Mouse (Mus musculus) forebrain, embryonic 14.5 days (tissue): ENCODE data around the gene Pnpla2. TPM values are rescaled to one million over a fixed set of nuclear protein-coding genes. Genes with fewer than 3 reads are reported as not detected.
A peak's percentile ranks its signal among the peaks of the same experiment; 100 is the strongest.
"Not testable (repeated sequence)": the region's sequence is repeated elsewhere in the genome, so short reads cannot be mapped to it uniquely, and the experiment has no call there.

Experiments used
- ATAC-seq: fragments of 200-750 bp; cut with Nextera tagmentation; 2 replicates; pipeline ENCODE4 v1.8.0; 2017; ENCODE audit warnings: mild to moderate bottlenecking, moderate library complexity
- DNase-seq: peaks from one replicate; pipeline ENCODE4 v3.0.0-alpha.2; 2015; ENCODE audit warnings: low spot score
- H3K27ac ChIP-seq: fragments of 300-500 bp; sonication (generic); 2 replicates; pipeline ENCODE4 v1.5.1; 2014; ENCODE audit warnings: low read depth, mild to moderate bottlenecking, control low read depth, low read length, moderate library complexity
- H3K27me3 ChIP-seq: fragments of 300-500 bp; sonication (generic); replicated peaks from 2 replicates; pipeline ENCODE4 v1.6.1; 2014; ENCODE audit warnings: low read length, control low read depth, mixed read lengths; ENCODE audit not compliant: control insufficient read depth, insufficient read depth
- H3K36me3 ChIP-seq: fragments of 300-500 bp; sonication (generic); 2 replicates; pipeline ENCODE4 v1.6.1; 2014; ENCODE audit warnings: low read length, control low read depth; ENCODE audit not compliant: control insufficient read depth, insufficient read depth
- H3K4me1 ChIP-seq: fragments of 300-500 bp; sonication (generic); 2 replicates; pipeline ENCODE4 v1.6.1; 2014; ENCODE audit warnings: antibody characterized with exemption, low read length, control low read depth; ENCODE audit not compliant: control insufficient read depth, insufficient read depth
- H3K4me2 ChIP-seq: fragments of 300-500 bp; sonication (generic); 2 replicates; pipeline ENCODE4 v1.6.1; 2014; ENCODE audit warnings: mild to moderate bottlenecking, control low read depth, low read length
- H3K4me3 ChIP-seq: fragments of 300-500 bp; sonication (generic); 2 replicates; pipeline ENCODE4 v1.5.1; 2014; ENCODE audit warnings: low read depth, low read length, control low read depth
- H3K9ac ChIP-seq: fragments of 300-500 bp; sonication (generic); 2 replicates; pipeline ENCODE4 v1.6.1; 2014; ENCODE audit warnings: mild to moderate bottlenecking, low read length, control low read depth, moderate library complexity
- H3K9me3 ChIP-seq: fragments of 300-500 bp; sonication (generic); replicated peaks from 2 replicates; pipeline ENCODE4 v1.6.1; 2016; ENCODE audit warnings: low read length, control low read depth, mixed read lengths; ENCODE audit not compliant: control insufficient read depth
- WGBS: fragments of 180-500 bp; shearing (Covaris S2); extraction: QIAGEN DNeasy Blood & Tissue Kit; methylation state at CpG from one replicate; pipeline ENCODE4 v1.1.7; 2014; 5-methylcytosine and 5-hydroxymethylcytosine counted together
- polyA plus RNA-seq: library from polyadenylated mRNA; unstranded; fragments of >200 nt; fragmentation: Nextera tagmentation; extraction: Ambion mirVana; gene quantifications from 2 replicates; pipeline ENCODE4 v1.2.1, GENCODE M21; 2014

Pnpla2 gene
- 16.3 and 20.5 TPM in 2 replicates for polyA plus RNA-seq

- under 1% methylated on average over 45 of the region's 45 CpGs for WGBS
- peak; percentile 86 for DNase-seq
- peak; percentile 84 for ATAC-seq
- peak within 1 kb of the TSS; percentile 40; the same call in 1 of the 2 replicates for H3K27ac ChIP-seq
- no peaks in the 10 kb centered on the region for H3K9me3 ChIP-seq
- peaks cover 8% of the 10 kb centered on the region; the same call in 1 of the 2 replicates for H3K4me1 ChIP-seq
- H3K4me3 ChIP-seq, result peak within 1 kb of the TSS; percentile 55
- 0 out of 2 replicates have a peak, but pooled peaks cover 2% of the 10 kb centered on the region for H3K27me3 ChIP-seq
- peak within 1 kb of the TSS; percentile 82 for H3K4me2 ChIP-seq
- H3K9ac ChIP-seq, result peak within 1 kb of the TSS; percentile 70
- peaks cover 38% of the 10 kb centered on the region for H3K36me3 ChIP-seq
Measured at GRCm38 (mm10) chr7:141454967-141455551, at the start of gene Pnpla2. Gene Pnpla2 (plus strand): TSS chr7:141455198.

- ATAC-seq (no peak), DNase-seq (no peak)
- no peaks in the 10 kb centered on the region for H3K9me3 ChIP-seq
- peaks cover 48% of the 10 kb centered on the region for H3K36me3 ChIP-seq
- H3K27me3 ChIP-seq, result no peaks in the 10 kb centered on the region
- H3K4me2 ChIP-seq, result no peak overlapping the region
- H3K27ac ChIP-seq, result no peak overlapping the region
- no peak overlapping the region for H3K4me3 ChIP-seq
- 83% methylated on average over 4 of the region's 4 CpGs for WGBS
- H3K4me1 ChIP-seq, result no peaks in the 10 kb centered on the region
- H3K9ac ChIP-seq, result no peak overlapping the region
Measured at GRCm38 (mm10) chr7:141405466-141405865, 49.5 kb upstream of the Pnpla2 start.

- not testable (repeated sequence) for H3K9me3 ChIP-seq, H3K27ac ChIP-seq, H3K27me3 ChIP-seq, H3K4me3 ChIP-seq, H3K4me2 ChIP-seq, H3K9ac ChIP-seq, DNase-seq, ATAC-seq, H3K4me1 ChIP-seq
- peaks cover 26% of the 10 kb centered on the region for H3K36me3 ChIP-seq
- WGBS, result 98% methylated on average over 7 of the region's 7 CpGs
Measured at GRCm38 (mm10) chr7:141407670-141408069, 47.3 kb upstream of the Pnpla2 start.

- H3K36me3 ChIP-seq, result peaks cover 19% of the 10 kb centered on the region
- DNase-seq (peak; percentile 90), ATAC-seq (peak; percentile 75)
- H3K4me3 ChIP-seq, result no peak overlapping the region
- H3K4me1 ChIP-seq, result peaks cover 4% of the 10 kb centered on the region; the same call in 1 of the 2 replicates
- H3K27me3 ChIP-seq, result no peaks in the 10 kb centered on the region
- 6% methylated on average over 11 of the region's 11 CpGs for WGBS
- H3K4me2 ChIP-seq, result no peak overlapping the region
- peak overlapping the region; percentile 25; the same call in 1 of the 2 replicates for H3K9ac ChIP-seq
- no peaks in the 10 kb centered on the region for H3K9me3 ChIP-seq
- H3K27ac ChIP-seq, result no peak overlapping the region
Measured at GRCm38 (mm10) chr7:141408833-141409232, 46.2 kb upstream of the Pnpla2 start.

GRCm38 (mm10) chr7:141410631-141411030, 44.4 kb upstream of the Pnpla2 start:
- ATAC-seq, result no peak
- DNase-seq, result no peak
- H3K27me3 ChIP-seq, result no peaks in the 10 kb centered on the region
- no peaks in the 10 kb centered on the region for H3K9me3 ChIP-seq
- H3K36me3 ChIP-seq, result peaks cover 19% of the 10 kb centered on the region
- H3K4me2 ChIP-seq, result no peak overlapping the region
- no peak overlapping the region for H3K9ac ChIP-seq
- no peak overlapping the region for H3K27ac ChIP-seq
- H3K4me1 ChIP-seq, result peaks cover 7% of the 10 kb centered on the region; the same call in 1 of the 2 replicates
- WGBS, result 92% methylated on average over 8 of the region's 8 CpGs
- no peak overlapping the region for H3K4me3 ChIP-seq

- no peak for DNase-seq
- Histone ChIP-seq H3K27ac (no peak overlapping the region), H3K9ac (no peak overlapping the region), H3K36me3 (peaks cover 19% of the 10 kb centered on the region), H3K4me2 (no peak overlapping the region), H3K4me3 (no peak overlapping the region), H3K9me3 (no peaks in the 10 kb centered on the region), H3K27me3 (no peaks in the 10 kb centered on the region), H3K4me1 (peaks cover 7% of the 10 kb centered on the region; the same call in 1 of the 2 replicates)
- no peak for ATAC-seq
- 95% methylated on average over 1 of the region's 1 CpGs for WGBS
Measured at GRCm38 (mm10) chr7:141411667-141412066, 43.3 kb upstream of the Pnpla2 start.

- no peak for DNase-seq
Measured at GRCm38 (mm10) chr7:141413331-141413730, 41.7 kb upstream of the Pnpla2 start.

GRCm38 (mm10) chr7:141413809-141414584, 41.0 kb upstream of the Pnpla2 start, which contains the start of gene Gatd1:
Gene Gatd1 (minus strand): TSS chr7:141414136.
- peak within 1 kb of the TSS; percentile 72 for H3K4me2 ChIP-seq
- DNase-seq, result peak; percentile 99
- peak within 1 kb of the TSS; percentile 87 for H3K9ac ChIP-seq
- no peaks in the 10 kb centered on the region for H3K27me3 ChIP-seq
- H3K4me3 ChIP-seq, result peak within 1 kb of the TSS; percentile 72
- WGBS, result 2% methylated on average over 52 of the region's 56 CpGs
- peaks cover 12% of the 10 kb centered on the region for H3K36me3 ChIP-seq
- H3K4me1 ChIP-seq, result peaks cover 7% of the 10 kb centered on the region; the same call in 1 of the 2 replicates
- peak within 1 kb of the TSS; percentile 49; the same call in 1 of the 2 replicates for H3K27ac ChIP-seq
- H3K9me3 ChIP-seq, result no peaks in the 10 kb centered on the region
- ATAC-seq, result peak; percentile 90

More at GRCm38 (mm10) chr7:141413331-141413730, 41.7 kb upstream of the Pnpla2 start:
- peaks cover 7% of the 10 kb centered on the region; the same call in 1 of the 2 replicates for H3K4me1 ChIP-seq
- H3K9ac ChIP-seq, result peak overlapping the region; percentile 87
- WGBS, result 3% methylated on average over 16 of the region's 16 CpGs
- H3K27ac ChIP-seq, result peak overlapping the region; percentile 49; the same call in 1 of the 2 replicates
- H3K4me3 ChIP-seq, result peak overlapping the region; percentile 72
- ATAC-seq, result peak; percentile 11
- H3K36me3 ChIP-seq, result peaks cover 15% of the 10 kb centered on the region
- no peaks in the 10 kb centered on the region for H3K27me3 ChIP-seq
- no peaks in the 10 kb centered on the region for H3K9me3 ChIP-seq
- peak overlapping the region; percentile 72 for H3K4me2 ChIP-seq
